Mouse (Mus musculus): Measurements from ENCODE around the gene Wasf2.
A peak's percentile ranks its signal among the peaks of the same experiment; 100 is the strongest.

The Wasf2 gene

GRCm38 (mm10) chr4:133176761-133177403, 46.6 kb downstream of the Wasf2 start:
- no peak for DNase-seq

DNA sequence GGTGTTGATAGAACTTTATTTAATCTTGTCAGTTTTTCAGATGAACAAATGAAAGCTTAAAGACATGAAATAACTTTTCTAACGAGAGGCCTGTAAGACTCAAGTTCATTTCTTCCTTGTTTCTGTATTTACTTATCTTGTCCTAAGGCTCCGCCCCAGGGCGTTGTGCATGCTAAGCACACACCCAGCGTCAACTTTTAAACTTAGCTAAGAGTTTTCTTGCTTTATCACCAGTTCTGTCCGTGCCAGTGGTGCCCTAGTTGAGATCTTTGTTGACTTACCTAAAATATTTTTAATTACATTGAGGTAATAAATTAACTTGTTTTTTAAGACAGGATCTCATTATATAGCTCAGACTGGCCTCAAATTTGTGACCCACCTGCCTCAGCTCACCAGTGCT, 48.0 kb downstream of the Wasf2 start:
- no peak for DNase-seq

GRCm38 (mm10) chr4:133179258-133179657, 49.0 kb downstream of the Wasf2 start:
- DNase-seq: no peak

- peak; percentile 22 to 39 for DNase-seq
Observed at GRCm38 (mm10) chr4:133182439-133183033, 52.2 kb downstream of the Wasf2 start.

- no peak for DNase-seq
Observed at GRCm38 (mm10) chr4:133184031-133184897, 54.0 kb downstream of the Wasf2 start.

DNA sequence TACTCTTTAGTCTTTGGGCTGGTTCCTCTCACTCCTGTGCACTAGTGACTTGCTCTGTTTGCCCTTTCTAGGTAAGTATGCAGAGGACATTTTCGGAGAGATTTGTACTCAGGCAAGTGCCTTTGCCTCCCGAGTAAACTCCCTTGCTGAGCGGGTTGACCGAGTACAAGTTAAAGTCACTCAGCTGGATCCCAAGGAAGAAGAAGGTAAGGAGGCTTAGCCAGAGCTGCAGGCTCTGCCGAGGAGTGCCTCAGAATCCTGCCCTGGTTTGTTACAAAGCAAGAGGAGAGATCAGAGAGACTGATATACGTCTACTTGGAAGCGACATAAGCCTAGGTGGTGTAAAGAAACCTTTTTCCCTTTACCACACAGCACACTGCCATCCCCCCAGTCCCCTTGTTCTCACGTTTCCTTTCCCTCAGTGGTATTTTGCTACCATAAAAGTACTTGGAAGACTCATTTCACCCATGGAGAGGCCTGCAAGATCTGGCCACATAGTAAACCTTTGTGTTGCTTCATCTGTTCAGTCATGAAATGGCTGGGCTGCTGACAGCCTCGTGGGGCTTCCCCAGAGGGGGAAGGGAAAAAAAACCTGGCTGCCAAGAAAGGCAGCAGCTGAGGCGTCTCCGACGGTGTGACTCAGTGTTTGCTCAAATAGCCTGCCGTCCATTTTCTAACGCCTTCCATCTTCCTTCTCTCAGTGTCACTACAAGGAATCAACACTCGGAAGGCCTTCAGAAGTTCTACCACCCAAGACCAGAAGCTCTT, 54.8 kb downstream of the Wasf2 start:
- peak; percentile 48 to 49 for DNase-seq

DNA sequence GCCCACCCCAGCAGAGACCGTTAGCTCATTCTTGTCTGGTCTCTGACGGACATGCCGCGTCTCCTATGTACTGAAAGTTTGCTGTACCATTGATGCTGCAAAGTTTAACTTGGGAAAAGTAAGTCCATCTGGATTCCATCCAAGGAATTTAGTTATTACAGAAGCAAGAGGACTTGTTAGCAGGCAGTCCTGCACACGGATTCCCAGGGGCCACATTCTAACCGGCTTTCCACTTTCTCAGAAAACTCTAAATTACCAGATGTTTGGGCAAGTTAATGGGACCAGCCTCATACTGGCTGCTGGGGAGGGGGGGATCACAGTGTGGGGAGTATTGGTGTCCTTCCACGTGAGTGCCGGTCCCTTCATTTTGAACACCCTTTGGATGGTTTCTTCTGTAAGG, 55.6 kb downstream of the Wasf2 start:
- DNase-seq: no peak

- DNase-seq: no peak
Observed at GRCm38 (mm10) chr4:133186856-133187255, 56.6 kb downstream of the Wasf2 start.

- DNase-seq: no peak
Observed at GRCm38 (mm10) chr4:133189396-133189795, 59.1 kb downstream of the Wasf2 start.

- DNase-seq: no peak
Observed at GRCm38 (mm10) chr4:133194482-133194881, 64.2 kb downstream of the Wasf2 start.

DNA sequence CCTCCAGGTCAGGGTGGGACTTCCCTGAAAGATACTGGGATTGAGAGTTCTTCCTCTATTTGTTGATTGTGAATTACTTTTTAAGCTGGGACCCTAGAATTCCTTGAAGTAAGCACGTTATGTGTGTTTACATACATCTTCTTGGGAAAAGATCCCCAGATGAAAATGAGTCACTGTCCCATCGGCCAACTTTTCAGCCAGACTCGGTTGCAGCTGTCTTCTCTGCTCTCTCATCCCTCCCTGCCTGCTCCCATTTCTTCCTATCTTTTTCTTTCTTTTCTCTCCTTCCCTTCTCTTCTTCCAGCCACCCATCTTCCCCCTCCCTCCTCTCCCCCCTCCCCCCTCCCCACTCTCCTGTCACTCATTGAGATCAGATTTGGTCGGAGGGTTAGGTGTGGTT, 64.7 kb downstream of the Wasf2 start:
- DNase-seq: no peak

- no peak for DNase-seq
Observed at GRCm38 (mm10) chr4:133196136-133196535, 65.8 kb downstream of the Wasf2 start.

- peak; percentile 71 to 73 for DNase-seq
Observed at GRCm38 (mm10) chr4:133196852-133197251, 66.5 kb downstream of the Wasf2 start.

GRCm38 (mm10) chr4:133197355-133197754, 67.0 kb downstream of the Wasf2 start:
- DNase-seq: no peak

GRCm38 (mm10) chr4:133197801-133198286, 67.5 kb downstream of the Wasf2 start:
- no peak for DNase-seq

DNA sequence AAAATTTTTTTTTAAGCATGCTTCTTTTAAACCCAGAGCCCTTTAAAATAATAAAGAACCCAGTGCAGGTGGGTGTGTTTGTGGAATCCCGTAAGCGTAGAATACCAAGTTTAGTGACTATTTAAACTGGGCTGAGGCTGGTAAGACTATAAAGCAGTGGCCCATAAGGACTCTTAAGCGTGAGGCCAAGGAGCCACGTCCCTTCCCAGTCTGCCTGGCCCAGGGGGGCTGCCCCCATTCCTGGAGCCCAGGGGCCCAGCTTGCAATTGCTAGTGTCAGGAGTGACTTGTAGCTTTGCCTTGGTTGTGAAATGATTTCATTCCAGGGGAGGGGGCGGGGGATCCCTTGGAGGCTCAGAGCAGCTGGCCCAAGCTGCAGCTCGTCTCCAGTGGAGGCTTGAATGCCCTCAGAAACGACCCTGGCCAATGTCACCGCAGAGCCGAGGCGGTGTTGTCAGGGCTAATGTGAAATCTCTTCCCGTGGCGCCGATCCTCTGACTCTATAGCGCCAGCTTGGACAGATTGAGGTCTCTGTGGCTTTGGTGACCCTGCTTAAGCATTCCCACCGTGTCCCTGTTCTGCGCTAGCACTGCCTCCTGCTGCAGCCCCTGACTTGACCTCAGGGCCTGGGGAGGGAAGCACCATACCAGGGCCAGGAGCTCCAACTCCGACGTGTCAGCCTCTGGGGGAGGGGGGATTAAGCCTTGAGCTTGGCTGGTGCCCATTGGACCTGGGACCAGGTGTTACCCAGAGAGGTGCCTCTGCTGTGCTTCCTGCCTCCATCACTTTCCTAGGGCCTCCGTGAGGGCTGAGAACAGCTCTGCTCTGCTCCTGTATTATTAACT, 68.3 kb downstream of the Wasf2 start:
- no peak for DNase-seq

DNA sequence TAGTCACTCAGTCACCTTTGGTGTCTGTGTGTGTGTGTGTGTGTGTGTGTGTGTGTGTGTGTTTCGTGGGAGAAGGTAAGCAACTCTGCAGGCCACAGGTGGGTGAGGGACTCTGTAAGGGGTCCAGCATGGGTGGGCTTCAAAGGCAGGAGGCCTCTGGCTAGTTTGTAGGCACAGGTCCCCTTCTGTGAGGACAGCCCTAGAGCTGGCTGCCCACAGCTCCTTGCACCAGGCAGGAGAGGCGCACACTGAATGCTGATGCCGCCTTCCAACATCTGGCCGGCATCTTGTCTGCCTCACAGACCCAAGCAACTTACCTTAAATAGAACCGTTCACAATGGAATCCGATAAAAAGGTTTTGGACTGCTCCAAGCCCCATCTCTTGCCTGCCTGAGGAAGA, 69.4 kb downstream of the Wasf2 start:
- DNase-seq: no peak

GRCm38 (mm10) chr4:133200343-133200742, 70.0 kb downstream of the Wasf2 start:
- no peak for DNase-seq

DNA sequence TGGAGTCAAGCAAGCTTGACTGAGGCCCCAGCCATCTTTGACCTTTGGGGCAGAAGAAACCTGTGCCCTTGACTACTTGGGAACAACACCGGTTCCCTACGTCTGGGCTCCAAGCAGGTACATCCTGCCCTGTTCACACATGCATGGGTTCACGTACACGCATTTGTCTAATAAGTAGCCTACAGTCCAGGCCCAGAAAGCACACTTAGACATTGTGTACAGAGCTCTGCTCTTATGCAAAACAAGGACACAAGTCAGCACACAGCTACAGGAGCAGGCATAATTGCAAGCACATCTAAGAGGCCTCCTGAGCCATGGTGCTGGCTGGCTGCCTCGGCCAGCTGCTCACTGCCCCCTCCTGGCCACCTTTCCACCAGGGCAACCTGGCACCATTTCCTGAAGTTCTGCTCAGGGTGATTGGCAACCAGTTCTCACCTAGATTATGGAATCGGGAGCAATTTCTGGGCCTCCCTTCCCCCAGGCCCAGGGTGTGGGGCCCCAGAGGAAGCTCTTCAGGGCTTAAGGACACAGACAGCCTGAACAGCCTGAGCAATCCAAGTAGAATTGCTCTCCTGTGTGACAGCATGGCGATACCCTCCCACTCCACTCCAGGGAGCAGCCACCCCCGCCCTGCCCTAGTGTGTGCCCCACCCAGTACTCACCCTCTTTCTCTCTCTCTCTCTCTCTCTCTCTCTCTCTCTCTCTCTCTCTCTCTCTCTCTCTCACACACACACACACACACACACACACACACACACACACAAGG, 70.9 kb downstream of the Wasf2 start:
- peak; percentile 76 for DNase-seq

DNA sequence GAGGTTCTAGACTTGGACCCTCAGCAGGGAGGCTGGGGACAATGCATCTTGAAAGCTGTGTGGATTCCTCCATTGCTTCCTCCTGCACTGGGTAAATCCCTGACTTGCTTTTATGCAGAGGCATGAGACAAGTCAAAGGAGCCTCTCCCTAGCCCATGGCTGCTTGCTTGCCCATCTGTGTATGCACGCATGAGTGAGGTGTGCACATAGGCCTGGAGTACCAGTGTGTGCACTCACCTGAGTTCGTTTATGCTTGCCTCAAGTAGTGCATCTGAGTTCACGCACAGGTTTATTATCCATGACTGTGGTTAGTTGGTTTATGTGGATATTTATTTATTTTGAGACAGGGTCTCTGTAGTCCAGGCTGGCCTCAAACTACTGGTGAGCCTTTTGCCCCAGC, 71.9 kb downstream of the Wasf2 start:
- DNase-seq: no peak

DNA sequence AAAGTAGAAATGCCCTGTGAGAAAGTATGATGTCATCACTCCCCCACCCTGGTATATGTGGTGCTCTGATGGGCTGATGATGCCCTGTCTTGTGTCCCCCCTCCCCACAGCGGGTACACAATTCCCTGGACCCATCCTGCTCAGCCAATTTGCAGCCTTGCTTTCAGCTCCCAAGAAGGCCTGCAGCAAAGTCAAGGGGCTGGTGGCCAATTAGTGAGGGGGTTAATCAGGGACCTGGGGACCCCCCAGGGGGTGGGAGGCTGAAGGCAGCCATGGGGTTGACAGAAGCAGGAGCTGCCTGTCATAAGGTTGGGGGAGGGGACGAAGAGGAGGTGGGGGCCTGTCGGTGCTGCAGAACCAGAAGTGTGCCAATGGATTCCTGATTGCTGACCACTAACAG, 73.3 kb downstream of the Wasf2 start:
- DNase-seq: no peak

Measured in B cell, adult 2 months (primary cell).